Mouse (Mus musculus): Measurements from ENCODE around the gene Limk2. TPM values are rescaled to one million over a fixed set of nuclear protein-coding genes. Genes with fewer than 3 reads are reported as not detected.

Gene Limk2
- polyA plus RNA-seq, 1 experiment from 2014 or later, result 6.8 TPM

GRCm38 (mm10) chr11:3437621-3438020, 28.6 kb upstream of the Limk2 start:
- Histone ChIP-seq H3K9me3 (ENCODE audit: low read length) (no peaks in the 10 kb centered on the region), H3K36me3 (replicated peaks; ENCODE audit: insufficient read depth, low read length) (no peaks in the 10 kb centered on the region), H3K27me3 (ENCODE audit: insufficient read depth, low read length) (no peaks in the 10 kb centered on the region), H3K27ac (ENCODE audit: low read depth) (no peak overlapping the region), H3K4me2 (ENCODE audit: low read depth, low read length) (no peak overlapping the region), H3K4me1 (ENCODE audit: insufficient read depth) (no peaks in the 10 kb centered on the region), H3K9ac (replicated peaks) (no peak overlapping the region), H3K4me3 (ENCODE audit: low read depth, low read length) (no peak overlapping the region)
- no peak for ATAC-seq
- 87% methylated on average over 1 of the region's 1 CpGs for whole genome bisulfite sequencing (ENCODE audit: insufficient replicate concordance)
- DNase-seq, result no peak
- TF ChIP-seq CTCF (IDR thresholded peaks at IDR 0.05; ENCODE audit: low read depth) (no peak), EP300 (IDR thresholded peaks at IDR 0.05; ENCODE audit: low read depth) (no peak)

GRCm38 (mm10) chr11:3433809-3434208, 24.8 kb upstream of the Limk2 start:
- TF ChIP-seq CTCF (IDR thresholded peaks at IDR 0.05; ENCODE audit: low read depth), result no peak
- no peak for TF ChIP-seq EP300 (IDR thresholded peaks at IDR 0.05; ENCODE audit: low read depth)
- Histone ChIP-seq H3K4me2 (ENCODE audit: low read depth, low read length) (no peak overlapping the region), H3K9me3 (ENCODE audit: low read length) (no peaks in the 10 kb centered on the region), H3K4me3 (ENCODE audit: low read depth, low read length) (no peak overlapping the region), H3K27me3 (ENCODE audit: insufficient read depth, low read length) (no peaks in the 10 kb centered on the region), H3K27ac (ENCODE audit: low read depth) (no peak overlapping the region), H3K4me1 (ENCODE audit: insufficient read depth) (0 out of 2 replicates have a peak, but pooled peaks cover 2% of the 10 kb centered on the region), H3K9ac (replicated peaks) (no peak overlapping the region), H3K36me3 (replicated peaks; ENCODE audit: insufficient read depth, low read length) (no peaks in the 10 kb centered on the region)
- DNase-seq, result no peak
- WGBS (ENCODE audit: insufficient replicate concordance), result 72% methylated on average over 4 of the region's 4 CpGs
- no peak for ATAC-seq

- Histone ChIP-seq H3K4me1 (ENCODE audit: insufficient read depth) (0 out of 2 replicates have a peak, but pooled peaks cover 2% of the 10 kb centered on the region), H3K27me3 (ENCODE audit: insufficient read depth, low read length) (no peaks in the 10 kb centered on the region), H3K9ac (replicated peaks) (no peak overlapping the region), H3K9me3 (ENCODE audit: low read length) (no peaks in the 10 kb centered on the region), H3K27ac (ENCODE audit: low read depth) (no peak overlapping the region), H3K4me3 (ENCODE audit: low read depth, low read length) (no peak overlapping the region), H3K4me2 (ENCODE audit: low read depth, low read length) (no peak overlapping the region), H3K36me3 (replicated peaks; ENCODE audit: insufficient read depth, low read length) (no peaks in the 10 kb centered on the region)
- DNase-seq (no peak), ATAC-seq (no peak)
- TF ChIP-seq CTCF (IDR thresholded peaks at IDR 0.05; ENCODE audit: low read depth), result no peak
- TF ChIP-seq EP300 (IDR thresholded peaks at IDR 0.05; ENCODE audit: low read depth), result no peak
- 85% methylated on average over 6 of the region's 6 CpGs for WGBS (ENCODE audit: insufficient replicate concordance)
Observed at GRCm38 (mm10) chr11:3431976-3432603, 23.1 kb upstream of the Limk2 start.

DNA sequence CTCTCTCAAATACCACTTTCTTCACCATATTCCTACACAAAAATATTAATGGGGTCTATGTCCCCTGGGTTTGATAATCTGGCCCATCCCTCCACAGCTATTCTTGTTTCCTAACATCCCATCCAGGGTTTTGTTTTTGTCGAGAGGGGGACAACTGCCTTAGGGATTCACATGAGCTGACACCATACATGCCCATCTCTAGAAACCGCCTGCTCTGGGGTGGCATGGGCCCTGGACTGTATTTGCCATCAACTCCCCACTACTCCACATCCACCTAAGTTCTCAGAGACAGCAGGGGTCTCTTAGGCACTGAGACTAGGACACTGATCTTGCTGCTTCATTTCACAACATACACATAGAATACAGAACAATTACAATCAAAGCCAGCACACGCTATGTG, 22.5 kb upstream of the Limk2 start:
- ATAC-seq (no peak), DNase-seq (no peak)
- no peaks in the 10 kb centered on the region for H3K27me3 ChIP-seq (ENCODE audit: insufficient read depth, low read length)
- 84% methylated on average over 3 of the region's 3 CpGs for WGBS (ENCODE audit: insufficient replicate concordance)
- 0 out of 2 replicates have a peak, but pooled peaks cover 2% of the 10 kb centered on the region for H3K4me1 ChIP-seq (ENCODE audit: insufficient read depth)
- no peaks in the 10 kb centered on the region for H3K9me3 ChIP-seq (ENCODE audit: low read length)
- H3K4me3 ChIP-seq (ENCODE audit: low read depth, low read length), result no peak overlapping the region
- no peak overlapping the region for H3K9ac ChIP-seq (replicated peaks)
- TF ChIP-seq EP300 (IDR thresholded peaks at IDR 0.05; ENCODE audit: low read depth) (no peak), CTCF (IDR thresholded peaks at IDR 0.05; ENCODE audit: low read depth) (no peak)
- H3K36me3 ChIP-seq (replicated peaks; ENCODE audit: insufficient read depth, low read length), result no peaks in the 10 kb centered on the region; the same call in 1 of the 2 replicates
- H3K4me2 ChIP-seq (ENCODE audit: low read depth, low read length), result no peak overlapping the region
- H3K27ac ChIP-seq (ENCODE audit: low read depth), result no peak overlapping the region

GRCm38 (mm10) chr11:3428632-3429031, 19.6 kb upstream of the Limk2 start:
- H3K4me2 ChIP-seq (ENCODE audit: low read depth, low read length), result no peak overlapping the region
- no peak for TF ChIP-seq CTCF (IDR thresholded peaks at IDR 0.05; ENCODE audit: low read depth)
- no peak for TF ChIP-seq EP300 (IDR thresholded peaks at IDR 0.05; ENCODE audit: low read depth)
- no peaks in the 10 kb centered on the region for H3K27me3 ChIP-seq (ENCODE audit: insufficient read depth, low read length)
- no peak overlapping the region for H3K4me3 ChIP-seq (ENCODE audit: low read depth, low read length)
- ATAC-seq, result 0 out of 2 replicates have a peak, but pooled peaks have one; percentile 36
- H3K4me1 ChIP-seq (ENCODE audit: insufficient read depth), result 0 out of 2 replicates have a peak, but pooled peaks cover 2% of the 10 kb centered on the region
- 64% methylated on average over 7 of the region's 7 CpGs for WGBS (ENCODE audit: insufficient replicate concordance)
- no peak overlapping the region for H3K9ac ChIP-seq (replicated peaks)
- no peaks in the 10 kb centered on the region for H3K9me3 ChIP-seq (ENCODE audit: low read length)
- H3K36me3 ChIP-seq (replicated peaks; ENCODE audit: insufficient read depth, low read length), result peaks cover 9% of the 10 kb centered on the region
- DNase-seq, result no peak
- peak overlapping the region; percentile 7; the same call in 1 of the 2 replicates for H3K27ac ChIP-seq (ENCODE audit: low read depth)

DNA sequence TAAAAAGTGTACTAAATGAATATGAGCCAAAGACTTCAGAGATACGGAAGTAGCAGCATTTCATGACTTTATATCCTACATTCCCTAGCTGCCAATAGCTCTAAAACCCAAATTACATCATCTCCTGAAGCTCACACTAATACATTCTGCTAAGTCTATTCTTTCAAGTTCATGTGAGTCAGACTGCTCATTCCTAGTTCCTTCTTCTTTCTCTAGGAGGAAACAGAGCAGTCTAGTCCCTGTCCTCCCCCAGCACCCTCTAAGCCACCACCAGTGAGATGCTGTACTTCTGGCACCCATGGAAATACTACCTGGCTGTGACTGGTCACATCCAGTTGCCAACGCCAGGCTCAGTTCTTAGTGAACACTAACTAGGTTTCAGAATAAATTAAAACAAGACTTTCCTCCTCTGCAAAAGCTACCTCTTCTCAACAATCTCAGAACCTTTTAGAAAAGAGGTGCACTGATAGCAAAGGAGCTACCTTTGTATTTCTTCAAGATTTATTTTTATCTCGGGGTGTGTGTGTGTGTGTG, 18.8 kb upstream of the Limk2 start:
- 75% methylated on average over 3 of the region's 3 CpGs for WGBS (ENCODE audit: insufficient replicate concordance)
- no peak for DNase-seq
- no peak for TF ChIP-seq CTCF (IDR thresholded peaks at IDR 0.05; ENCODE audit: low read depth)
- no peak for TF ChIP-seq EP300 (IDR thresholded peaks at IDR 0.05; ENCODE audit: low read depth)

More for the DNA sequence above, 18.8 kb upstream of the Limk2 start:
- no peaks in the 10 kb centered on the region for H3K9me3 ChIP-seq (ENCODE audit: low read length)
- no peaks in the 10 kb centered on the region for H3K27me3 ChIP-seq (ENCODE audit: insufficient read depth, low read length)
- no peak overlapping the region for H3K4me3 ChIP-seq (ENCODE audit: low read depth, low read length)
- no peak overlapping the region for H3K4me2 ChIP-seq (ENCODE audit: low read depth, low read length)
- H3K4me1 ChIP-seq (ENCODE audit: insufficient read depth), result 0 out of 2 replicates have a peak, but pooled peaks cover 2% of the 10 kb centered on the region
- H3K36me3 ChIP-seq (replicated peaks; ENCODE audit: insufficient read depth, low read length), result peaks cover 10% of the 10 kb centered on the region
- H3K27ac ChIP-seq (ENCODE audit: low read depth), result no peak overlapping the region
- no peak overlapping the region for H3K9ac ChIP-seq (replicated peaks)
- no peak for ATAC-seq
